Mouse (Mus musculus) kidney, embryonic 16.5 days (tissue): Measurements from ENCODE around the gene Wrap53. TPM values are rescaled to one million over a fixed set of nuclear protein-coding genes. Genes with fewer than 3 reads are reported as not detected.
"Not testable (repeated sequence)": the region's sequence is repeated elsewhere in the genome, so short reads cannot be mapped to it uniquely, and the experiment has no call there.

ENCODE experiments used
- ATAC-seq: fragments of 200-750 bp; cut with Nextera tagmentation; 2 replicates; pipeline ENCODE4 v1.8.0; 2017; ENCODE audit warnings: moderate TSS enrichment; ENCODE audit not compliant: low FRiP score, low TSS enrichment
- H3K27ac ChIP-seq: fragments of 300-500 bp; sonication (generic); 2 replicates; pipeline ENCODE4 v1.5.1; 2014; ENCODE audit warnings: low read length
- H3K27me3 ChIP-seq: fragments of 300-500 bp; sonication (generic); 2 replicates; pipeline ENCODE4 v1.6.1; 2014; ENCODE audit warnings: low read length, control low read depth, mixed read lengths; ENCODE audit not compliant: insufficient read depth
- H3K36me3 ChIP-seq: fragments of 300-500 bp; sonication (generic); 2 replicates; pipeline ENCODE4 v1.6.1; 2014; ENCODE audit warnings: low read length, control low read depth, mixed read lengths; ENCODE audit not compliant: insufficient read depth
- H3K4me1 ChIP-seq: fragments of 300-500 bp; sonication (generic); 2 replicates; pipeline ENCODE4 v1.6.1; 2014; ENCODE audit warnings: low read length, control low read depth, mixed read lengths; ENCODE audit not compliant: insufficient read depth
- H3K4me2 ChIP-seq: fragments of 300-500 bp; sonication (generic); replicated peaks from 2 replicates; pipeline ENCODE4 v1.6.1; 2014; ENCODE audit warnings: low read depth, low read length
- H3K4me3 ChIP-seq: fragments of 300-500 bp; sonication (generic); 2 replicates; pipeline ENCODE4 v1.5.1; 2014; ENCODE audit warnings: mild to moderate bottlenecking, low read length
- H3K9ac ChIP-seq: fragments of 300-500 bp; sonication (generic); replicated peaks from 2 replicates; pipeline ENCODE4 v1.6.1; 2014; ENCODE audit warnings: low read length
- H3K9me3 ChIP-seq: fragments of 300-500 bp; sonication (generic); 2 replicates; pipeline ENCODE4 v1.6.1; 2016; ENCODE audit warnings: low read length, control low read depth
- WGBS: fragments of 180-500 bp; shearing (Covaris S2); extraction: QIAGEN DNeasy Blood & Tissue Kit; methylation state at CpG from one replicate; pipeline ENCODE4 v1.1.7; 2014; 5-methylcytosine and 5-hydroxymethylcytosine counted together
- polyA plus RNA-seq: library from polyadenylated mRNA; unstranded; fragments of >200 nt; fragmentation: Nextera tagmentation; extraction: Ambion mirVana; gene quantifications from 2 replicates; pipeline ENCODE4 v1.2.1, GENCODE M21; 2015

Wrap53 gene
- polyA plus RNA-seq, 1 experiment from 2014 or later = 29.3 TPM

DNA sequence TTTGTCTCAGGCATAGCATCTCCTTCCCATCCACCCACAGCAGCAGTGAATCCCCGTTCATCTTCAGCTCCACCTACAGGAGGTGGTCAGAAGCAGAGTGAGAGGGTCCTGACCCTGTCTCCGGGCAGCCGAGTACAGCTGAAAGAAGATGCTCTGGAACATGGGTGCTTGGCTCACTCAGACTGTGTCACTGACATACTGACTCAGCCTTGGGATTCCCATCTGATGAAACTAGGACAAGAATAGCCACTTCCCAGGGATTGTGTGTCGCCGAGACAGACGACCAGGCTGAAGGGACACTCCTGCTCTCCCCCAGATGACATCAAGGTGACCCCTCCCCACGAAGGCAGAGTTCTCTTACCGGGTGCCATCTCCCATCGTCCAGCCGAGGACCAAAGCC lies 36.7 kb upstream of the Wrap53 start:
- H3K27me3 ChIP-seq = no peaks in the 10 kb centered on the region
- ATAC-seq = no peak
- H3K4me1 ChIP-seq = peaks cover 7% of the 10 kb centered on the region; the same call in 1 of the 2 replicates
- H3K27ac ChIP-seq = no peak overlapping the region
- H3K4me3 ChIP-seq = no peak overlapping the region
- H3K9ac ChIP-seq = no peak overlapping the region
- H3K9me3 ChIP-seq = no peaks in the 10 kb centered on the region
- H3K36me3 ChIP-seq = no peaks in the 10 kb centered on the region
- no peak overlapping the region for H3K4me2 ChIP-seq
- WGBS = 29% methylated on average over 10 of the region's 10 CpGs

DNA sequence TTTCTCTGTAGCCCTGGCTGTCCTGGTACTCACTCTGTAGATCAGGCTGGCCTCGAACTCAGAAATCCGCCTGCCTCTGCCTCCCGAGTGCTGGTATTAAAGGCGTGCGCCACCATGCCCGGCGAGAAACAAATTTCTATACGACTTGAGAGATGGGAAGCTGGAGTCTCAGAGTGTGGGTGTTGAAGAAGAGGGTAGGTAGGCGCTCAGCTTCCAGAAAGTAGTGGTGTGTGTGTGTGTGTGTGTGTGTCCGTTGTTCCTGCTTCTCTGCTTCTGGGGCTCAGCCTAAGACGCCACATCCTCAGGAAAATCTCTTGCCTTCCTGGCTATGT lies 34.2 kb upstream of the Wrap53 start:
- not testable (repeated sequence) for H3K4me3 ChIP-seq
- 53% methylated on average over 11 of the region's 11 CpGs for WGBS
- H3K4me2 ChIP-seq = peak overlapping the region; percentile 43; the same call in 1 of the 2 replicates

DNA sequence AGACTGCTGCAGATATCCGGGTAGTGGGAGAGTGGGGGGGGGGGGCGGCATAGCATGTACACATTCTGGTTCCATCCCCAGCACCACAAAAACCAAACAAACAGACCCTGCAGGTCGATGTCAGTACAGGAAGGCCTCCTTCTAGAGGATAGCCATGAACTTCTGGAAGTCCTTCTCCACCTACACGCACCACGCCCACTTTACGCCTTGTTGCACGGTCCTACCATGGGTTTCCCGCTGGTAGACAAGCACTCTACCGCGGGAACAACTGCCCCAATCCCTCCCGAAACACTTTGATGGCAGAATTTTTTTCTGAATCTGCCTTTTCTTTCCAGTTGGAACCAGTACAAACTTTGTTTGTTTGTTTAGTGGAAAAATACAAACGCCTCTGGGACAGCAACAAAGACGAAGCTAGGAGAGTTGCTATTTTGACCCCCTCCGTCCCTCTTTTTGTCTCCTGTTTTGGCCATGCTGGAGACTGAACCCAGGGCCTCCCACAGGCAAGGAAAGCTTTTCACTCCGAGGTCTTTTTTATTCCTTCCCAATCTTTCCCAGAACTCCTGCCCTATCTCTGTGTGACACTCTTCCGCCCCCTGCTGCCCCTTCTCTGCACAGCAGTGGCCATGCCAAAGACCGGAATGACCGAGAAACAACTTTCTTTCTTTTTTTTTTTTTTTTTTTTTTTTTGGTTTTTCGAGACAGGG lies 33.6 kb upstream of the Wrap53 start:
- Histone ChIP-seq H3K27ac (no peak overlapping the region), H3K4me1 (peaks cover 4% of the 10 kb centered on the region; the same call in 1 of the 2 replicates), H3K27me3 (no peaks in the 10 kb centered on the region), H3K9me3 (no peaks in the 10 kb centered on the region), H3K4me2 (peak overlapping the region; percentile 43; the same call in 1 of the 2 replicates), H3K36me3 (no peaks in the 10 kb centered on the region), H3K9ac (peak overlapping the region; percentile 53), H3K4me3 (peak overlapping the region; percentile 8; the same call in 1 of the 2 replicates)
- WGBS = 12% methylated on average over 18 of the region's 19 CpGs
- no peak for ATAC-seq

More for the DNA sequence above, 34.2 kb upstream of the Wrap53 start:
- not testable (repeated sequence) for H3K9me3 ChIP-seq, H3K36me3 ChIP-seq, H3K27me3 ChIP-seq, H3K27ac ChIP-seq, ATAC-seq, H3K4me1 ChIP-seq, H3K9ac ChIP-seq

DNA sequence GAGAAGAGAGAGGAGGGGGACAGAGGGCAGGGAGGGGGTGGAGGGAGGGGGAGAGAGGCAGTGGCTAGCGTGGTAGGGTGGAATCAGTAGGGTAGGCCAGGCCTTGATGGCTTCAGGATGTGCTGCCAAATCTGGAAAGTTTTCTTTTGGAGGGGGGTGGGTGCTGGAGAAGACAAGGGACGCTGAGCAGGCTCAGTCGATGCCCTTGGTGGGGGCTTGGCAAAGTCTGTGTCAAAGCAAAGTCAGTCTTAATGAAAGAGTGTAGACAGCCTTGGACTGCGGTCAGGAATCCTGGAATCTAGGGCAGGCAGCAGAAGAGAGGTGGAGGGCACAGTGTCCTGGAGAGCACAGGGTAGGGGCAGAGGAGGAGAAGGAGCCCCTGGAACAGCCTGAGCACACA lies 30.8 kb upstream of the Wrap53 start:
- 53% methylated on average over 4 of the region's 4 CpGs for WGBS
- no peak for ATAC-seq

DNA sequence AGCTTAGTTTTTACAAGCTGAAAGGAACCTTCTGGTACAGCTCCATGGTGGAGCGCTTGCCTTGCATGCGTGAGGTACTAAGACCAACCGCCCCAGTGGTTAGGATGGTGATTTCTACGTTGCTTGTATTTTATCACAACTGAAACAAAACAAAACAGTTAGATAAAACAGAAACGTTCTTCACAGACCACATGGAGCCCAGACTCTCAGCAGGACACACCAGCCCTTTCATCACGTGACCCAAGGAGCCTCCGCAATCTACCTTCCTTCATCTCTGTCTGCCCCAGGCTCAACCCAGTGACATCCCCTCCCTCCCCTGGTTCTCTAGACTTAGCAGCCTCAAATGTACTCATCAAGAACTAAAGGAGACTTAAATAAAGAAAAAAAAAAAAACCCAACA lies 29.4 kb upstream of the Wrap53 start:
- WGBS = 70% methylated on average over 7 of the region's 7 CpGs
- no peak for ATAC-seq
- H3K27ac ChIP-seq = no peak overlapping the region

More for the DNA sequence above, 30.8 kb upstream of the Wrap53 start:
- Histone ChIP-seq H3K36me3 (no peaks in the 10 kb centered on the region), H3K27me3 (no peaks in the 10 kb centered on the region), H3K4me1 (peaks cover 9% of the 10 kb centered on the region; the same call in 1 of the 2 replicates), H3K9me3 (no peaks in the 10 kb centered on the region), H3K4me2 (no peak overlapping the region), H3K27ac (no peak overlapping the region), H3K4me3 (no peak overlapping the region), H3K9ac (no peak overlapping the region)

DNA sequence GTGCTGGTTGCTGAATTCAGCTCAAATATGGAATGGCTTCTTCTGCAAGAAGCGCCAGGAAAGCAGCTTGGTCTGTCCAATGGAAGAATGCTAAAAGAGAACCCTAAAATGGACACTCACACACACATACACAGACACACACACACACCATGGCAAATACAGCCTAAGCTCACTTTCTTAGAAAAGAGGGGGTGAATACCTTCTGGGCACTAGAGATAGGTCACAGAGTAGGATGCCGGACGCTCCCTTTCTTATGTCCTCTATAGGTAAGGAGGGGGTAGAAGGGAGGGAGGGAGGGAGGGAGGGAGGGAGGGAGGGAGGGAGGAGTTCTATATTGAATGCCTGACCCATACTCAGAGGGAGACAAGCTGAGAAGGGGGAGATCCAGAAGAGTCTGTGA lies 28.5 kb upstream of the Wrap53 start:
- H3K9ac ChIP-seq = no peak overlapping the region
- H3K9me3 ChIP-seq = no peaks in the 10 kb centered on the region
- H3K4me3 ChIP-seq = no peak overlapping the region
- peaks cover 16% of the 10 kb centered on the region for H3K4me1 ChIP-seq
- no peak overlapping the region for H3K27ac ChIP-seq
- WGBS = 93% methylated on average over 3 of the region's 3 CpGs
- H3K36me3 ChIP-seq = no peaks in the 10 kb centered on the region
- ATAC-seq = no peak
- H3K27me3 ChIP-seq = peaks cover 9% of the 10 kb centered on the region
- H3K4me2 ChIP-seq = no peak overlapping the region

More for the DNA sequence above, 29.4 kb upstream of the Wrap53 start:
- no peak overlapping the region for H3K4me2 ChIP-seq
- peaks cover 17% of the 10 kb centered on the region for H3K4me1 ChIP-seq
- no peak overlapping the region for H3K9ac ChIP-seq
- H3K4me3 ChIP-seq = no peak overlapping the region
- no peaks in the 10 kb centered on the region for H3K36me3 ChIP-seq
- H3K27me3 ChIP-seq = peaks cover 3% of the 10 kb centered on the region
- no peaks in the 10 kb centered on the region for H3K9me3 ChIP-seq

DNA sequence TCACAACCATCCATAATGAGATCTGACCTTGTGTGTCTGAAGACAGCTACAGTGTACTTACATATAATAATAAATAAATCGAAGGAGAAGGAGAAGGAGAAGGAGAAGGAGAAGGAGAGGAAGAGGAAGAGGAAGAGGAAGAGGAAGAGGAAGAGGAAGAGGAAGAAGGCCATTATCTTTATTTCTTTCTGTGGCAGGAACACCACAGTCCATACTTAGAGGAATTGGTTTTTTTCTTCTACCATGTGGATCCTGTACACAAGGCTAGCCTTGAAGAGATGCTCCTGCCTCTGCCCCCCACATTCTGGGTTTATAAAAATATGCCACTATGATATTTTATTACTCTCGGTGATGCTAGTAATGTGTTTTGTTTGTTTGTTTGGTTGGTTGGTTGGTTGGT lies 26.8 kb upstream of the Wrap53 start:
- H3K9ac ChIP-seq = no peak overlapping the region
- peaks cover 9% of the 10 kb centered on the region for H3K27me3 ChIP-seq
- no peak overlapping the region for H3K27ac ChIP-seq
- H3K36me3 ChIP-seq = no peaks in the 10 kb centered on the region
- H3K4me1 ChIP-seq = peaks cover 14% of the 10 kb centered on the region; the same call in 1 of the 2 replicates
- WGBS = 75% methylated on average over 2 of the region's 2 CpGs
- H3K4me2 ChIP-seq = no peak overlapping the region
- no peak overlapping the region for H3K4me3 ChIP-seq
- no peaks in the 10 kb centered on the region for H3K9me3 ChIP-seq
- ATAC-seq = no peak

DNA sequence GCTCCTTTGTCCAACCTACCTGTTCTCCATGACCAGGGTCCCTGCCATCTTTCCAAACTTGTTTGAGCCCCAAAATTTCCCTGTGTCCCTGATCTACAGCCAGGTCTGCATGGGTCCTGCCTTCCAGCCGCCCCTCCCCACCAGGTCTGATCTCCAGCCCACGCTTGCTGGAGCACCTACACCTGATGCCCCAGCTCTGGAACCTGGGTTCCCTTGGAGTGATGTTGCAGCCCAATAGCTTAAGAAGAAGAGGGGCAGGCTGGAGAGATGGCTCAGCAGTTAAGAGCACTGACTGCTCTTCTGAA lies 26.4 kb upstream of the Wrap53 start:
- no peak for ATAC-seq
- no peak overlapping the region for H3K9ac ChIP-seq
- H3K27me3 ChIP-seq = peaks cover 9% of the 10 kb centered on the region
- H3K27ac ChIP-seq = no peak overlapping the region
- H3K9me3 ChIP-seq = no peaks in the 10 kb centered on the region
- peak overlapping the region; percentile 52 for H3K4me3 ChIP-seq
- peaks cover 14% of the 10 kb centered on the region; the same call in 1 of the 2 replicates for H3K4me1 ChIP-seq
- 67% methylated on average over 2 of the region's 2 CpGs for WGBS
- peak overlapping the region; percentile 98 for H3K4me2 ChIP-seq
- H3K36me3 ChIP-seq = no peaks in the 10 kb centered on the region

DNA sequence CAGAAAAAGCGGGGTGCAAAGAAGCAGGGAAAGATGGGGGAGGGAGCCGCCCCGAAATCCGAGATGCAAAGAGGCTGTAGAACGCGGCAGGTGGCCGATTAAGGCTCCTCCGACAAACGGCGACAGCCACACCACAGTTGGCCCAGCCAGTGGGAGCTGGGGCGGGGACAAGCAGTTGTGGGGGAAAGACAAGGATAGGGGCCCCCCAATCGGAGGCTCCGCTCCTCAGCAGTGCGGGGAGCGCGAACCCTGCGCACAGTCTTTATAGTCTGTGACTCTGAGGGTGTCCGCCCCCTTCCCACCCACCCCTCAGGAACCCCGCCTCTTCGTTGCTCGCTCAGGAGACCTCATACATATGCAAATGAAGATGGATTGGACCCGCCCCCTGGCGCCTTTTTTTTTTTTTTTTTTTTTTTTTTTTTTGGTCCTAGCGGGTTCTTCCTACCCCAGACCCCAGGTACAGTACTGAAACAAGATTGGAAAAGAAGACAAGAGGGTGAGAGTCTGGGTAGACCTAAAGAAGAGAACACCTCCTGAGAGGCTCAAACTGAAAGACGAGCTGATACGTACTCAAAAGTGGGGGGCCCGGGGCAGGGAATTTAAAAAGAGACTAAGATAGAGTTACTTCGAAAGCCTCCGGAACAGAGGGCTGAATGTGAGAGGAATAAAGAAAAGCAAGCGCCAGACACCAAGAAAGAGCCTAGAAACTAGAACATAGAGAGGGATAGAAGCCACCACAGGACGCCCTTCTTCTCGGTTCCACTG lies 25.9 kb upstream of the Wrap53 start, which contains the start of gene Atp1b2:
Gene Atp1b2, minus strand, starts transcription at position 217 of the 765 bp plus-strand sequence.
- peak; percentile 90 for ATAC-seq
- peaks cover 9% of the 10 kb centered on the region for H3K27me3 ChIP-seq
- H3K9me3 ChIP-seq = no peaks in the 10 kb centered on the region
- 1% methylated on average over 32 of the region's 32 CpGs for WGBS
- H3K36me3 ChIP-seq = no peaks in the 10 kb centered on the region
- H3K27ac ChIP-seq = peak within 1 kb of the TSS; percentile 30; the same call in 1 of the 2 replicates
- H3K4me1 ChIP-seq = peaks cover 19% of the 10 kb centered on the region
- H3K9ac ChIP-seq = peak within 1 kb of the TSS; percentile 69
- H3K4me2 ChIP-seq = peak within 1 kb of the TSS; percentile 98
- H3K4me3 ChIP-seq = peak within 1 kb of the TSS; percentile 52
